Mouse (Mus musculus) lung, adult 2 months (tissue): ENCODE measurements around the gene Arhgef7. TPM values are rescaled to one million over a fixed set of nuclear protein-coding genes. Genes with fewer than 3 reads are reported as not detected.
A peak's percentile ranks its signal among the peaks of the same experiment; 100 is the strongest.

Source experiments
- DNase-seq: peaks from one replicate; pipeline ENCODE4 v3.0.0; 2022
- H3K4me1 ChIP-seq: fragments of 200-500 bp; 2 replicates; pipeline ENCODE4 v1.6.1; 2011; ENCODE audit warnings: low read length; ENCODE audit not compliant: control insufficient read depth, insufficient read depth
- H3K4me3 ChIP-seq: fragments of 200-500 bp; replicated peaks from 2 replicates; pipeline ENCODE3; 2011; ENCODE audit warnings: low read depth, mild to moderate bottlenecking, control low read depth, low read length; ENCODE audit errors: extremely low read depth
- CTCF ChIP-seq: fragments of 200-500 bp; IDR thresholded peaks from 2 replicates; pipeline ENCODE4 v1.5.1; 2011; ENCODE audit warnings: mild to moderate bottlenecking, low read length, control low read depth; ENCODE audit not compliant: insufficient read depth
- POLR2A ChIP-seq: fragments of 200-500 bp; IDR thresholded peaks from 2 replicates; pipeline ENCODE4 v1.6.1; 2011; ENCODE audit warnings: low read depth, mild to moderate bottlenecking, control low read depth, low read length, borderline replicate concordance; ENCODE audit errors: extremely low read depth
- WGBS: fragments of 180-500 bp; shearing (Covaris S2); methylation state at CpG from one replicate; pipeline ENCODE4 v1.1.7; 2018; 5-methylcytosine and 5-hydroxymethylcytosine counted together
- polyA plus RNA-seq: library from polyadenylated mRNA; depleted of rRNA; stranded (reverse); fragments of >200 nt; gene quantifications from 2 replicates; pipeline ENCODE4 v1.2.3, GENCODE M21; 2012; rRNA removed

Arhgef7 gene
- 50.9 and 56.2 TPM in 2 replicates for polyA plus RNA-seq

DNA sequence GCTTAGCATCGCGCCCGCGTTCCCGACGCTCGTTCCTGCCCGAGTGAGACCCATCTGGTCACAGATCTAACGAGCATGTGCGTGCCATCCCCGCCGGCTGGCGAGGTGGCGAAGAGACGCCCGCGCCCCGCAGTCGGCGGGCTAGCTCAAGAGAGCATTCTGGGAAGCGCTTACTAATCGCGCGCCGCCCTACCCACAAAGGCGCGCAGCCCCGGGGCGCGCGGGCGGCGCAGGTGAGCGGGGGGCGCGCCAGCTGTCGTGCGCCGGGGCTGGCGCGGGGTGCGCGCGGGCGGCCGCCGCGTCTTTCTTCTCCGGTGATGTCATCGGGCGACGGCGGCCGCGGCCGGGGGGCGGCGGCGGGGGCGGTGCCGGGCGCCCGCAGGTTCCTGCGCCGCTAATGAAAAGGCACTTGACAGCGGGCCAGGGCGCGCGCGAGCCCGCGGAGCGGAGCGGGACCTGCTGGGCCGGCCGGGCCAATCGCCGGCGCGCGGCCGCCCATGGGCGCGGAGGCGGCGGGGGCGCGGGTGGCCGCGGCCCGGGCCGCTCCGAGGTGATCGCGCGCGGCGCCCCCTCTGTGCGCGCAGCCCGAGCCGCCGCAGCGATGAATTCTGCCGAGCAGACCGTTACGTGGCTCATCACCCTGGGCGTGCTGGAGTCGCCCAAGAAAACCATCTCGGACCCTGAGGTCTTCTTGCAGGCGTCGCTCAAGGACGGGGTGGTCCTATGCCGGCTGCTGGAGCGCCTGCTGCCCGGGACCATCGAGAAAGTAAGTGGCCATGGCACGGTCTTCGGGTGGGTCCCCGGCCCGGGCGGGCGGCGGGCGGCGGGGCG lies at the start of gene Arhgef7:
Gene Arhgef7, plus strand, starts transcription at position 71 of the 831 bp plus-strand sequence.
- peak within 1 kb of the TSS; percentile 65 for H3K4me3 ChIP-seq
- TF ChIP-seq CTCF = no peak
- TF ChIP-seq POLR2A = no peak
- no peak for DNase-seq
- H3K4me1 ChIP-seq = no peaks in the 10 kb centered on the region
- under 1% methylated on average over 124 of the region's 127 CpGs for WGBS

DNA sequence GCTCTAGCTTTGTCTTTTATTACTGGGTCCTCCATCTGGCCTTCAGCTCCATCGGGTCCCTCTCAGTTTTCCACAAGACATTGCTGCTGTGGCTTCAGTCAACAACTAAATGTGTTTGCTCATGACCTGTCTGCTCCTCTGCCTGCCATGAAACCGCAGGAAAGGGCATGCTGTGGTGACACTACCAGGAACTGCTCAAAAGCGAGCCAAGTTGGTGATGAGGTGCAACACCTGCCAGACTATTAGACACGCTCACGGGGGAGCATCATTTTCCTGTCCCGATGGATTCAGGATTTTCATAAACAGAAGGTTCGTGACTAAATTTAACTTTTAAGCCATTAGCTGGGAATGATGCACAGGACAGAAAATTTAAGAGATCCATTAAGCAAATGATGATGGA lies 43.0 kb upstream of the Arhgef7 start:
- no peaks in the 10 kb centered on the region for H3K4me1 ChIP-seq
- no peak for TF ChIP-seq POLR2A
- TF ChIP-seq CTCF = no peak
- no peak overlapping the region for H3K4me3 ChIP-seq
- 80% methylated on average over 7 of the region's 7 CpGs for WGBS
- DNase-seq = no peak

DNA sequence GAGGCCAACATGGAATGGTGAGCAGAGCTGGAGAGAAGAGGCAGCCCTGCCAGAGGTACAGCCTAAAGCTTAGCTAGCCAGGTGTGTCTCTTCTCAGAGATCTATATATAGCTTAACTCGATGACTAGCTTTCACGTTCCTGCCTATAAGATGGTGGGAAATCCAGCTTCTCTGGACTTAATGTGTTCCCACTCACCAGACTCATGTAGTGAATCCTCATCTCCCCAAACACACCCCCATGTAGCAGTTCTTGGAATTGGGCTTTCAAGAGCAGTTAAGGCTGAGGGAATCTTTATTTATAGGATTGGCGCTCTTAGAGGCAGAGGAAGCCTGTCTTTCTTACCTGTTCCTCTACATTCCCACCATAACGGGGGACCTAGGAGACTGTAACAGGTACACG lies 40.3 kb upstream of the Arhgef7 start:
- WGBS = 95% methylated on average over 5 of the region's 5 CpGs
- no peak for TF ChIP-seq POLR2A
- TF ChIP-seq CTCF = no peak
- no peak for DNase-seq
- Histone ChIP-seq H3K4me1 (no peaks in the 10 kb centered on the region), H3K4me3 (no peak overlapping the region)

DNA sequence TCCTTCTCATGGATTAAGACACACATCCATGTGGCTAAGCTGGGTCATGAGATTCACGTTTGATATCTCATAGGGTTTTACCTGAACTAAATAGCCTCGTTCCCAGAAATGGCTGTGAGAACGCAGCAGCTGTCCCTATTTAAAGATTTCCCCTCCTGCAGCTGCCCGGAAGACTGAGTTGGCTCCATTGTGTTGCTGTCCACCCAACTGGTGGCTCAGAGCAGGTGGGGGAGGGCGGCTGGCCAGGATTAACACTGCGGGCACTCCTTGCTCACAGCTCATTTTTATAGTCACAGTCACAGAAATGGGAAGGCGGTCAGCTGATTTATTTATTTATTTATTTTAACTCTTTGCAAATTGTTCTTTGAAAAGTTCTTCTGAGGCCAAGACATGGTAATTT lies 37.6 kb upstream of the Arhgef7 start:
- DNase-seq = no peak
- no peak overlapping the region for H3K4me3 ChIP-seq
- TF ChIP-seq CTCF (no peak), POLR2A (no peak)
- H3K4me1 ChIP-seq = no peaks in the 10 kb centered on the region
- 46% methylated on average over 7 of the region's 7 CpGs for WGBS

DNA sequence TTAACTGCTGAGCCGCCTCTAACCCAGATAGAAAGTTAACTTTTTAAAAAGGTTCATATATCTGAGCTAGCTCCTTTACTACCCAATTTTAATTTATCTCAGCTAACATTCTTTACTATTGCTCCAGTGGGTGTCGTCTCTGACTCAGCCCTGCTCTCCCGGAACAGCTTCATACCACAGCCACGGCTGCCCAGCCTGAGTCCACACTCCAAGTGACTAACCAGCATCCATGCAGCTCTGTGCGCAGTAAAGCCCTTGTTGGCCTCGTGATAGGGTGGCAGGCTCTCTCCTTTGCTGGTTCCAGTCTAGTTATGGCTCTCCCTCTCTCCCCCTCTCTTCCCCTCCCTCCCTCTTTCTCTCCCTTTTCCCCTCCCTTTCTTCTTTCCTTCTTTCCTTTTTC lies 36.2 kb upstream of the Arhgef7 start:
- no peak for DNase-seq
- H3K4me3 ChIP-seq = no peak overlapping the region
- WGBS = 76% methylated on average over 6 of the region's 6 CpGs
- H3K4me1 ChIP-seq = no peaks in the 10 kb centered on the region
- TF ChIP-seq POLR2A = no peak
- no peak for TF ChIP-seq CTCF

DNA sequence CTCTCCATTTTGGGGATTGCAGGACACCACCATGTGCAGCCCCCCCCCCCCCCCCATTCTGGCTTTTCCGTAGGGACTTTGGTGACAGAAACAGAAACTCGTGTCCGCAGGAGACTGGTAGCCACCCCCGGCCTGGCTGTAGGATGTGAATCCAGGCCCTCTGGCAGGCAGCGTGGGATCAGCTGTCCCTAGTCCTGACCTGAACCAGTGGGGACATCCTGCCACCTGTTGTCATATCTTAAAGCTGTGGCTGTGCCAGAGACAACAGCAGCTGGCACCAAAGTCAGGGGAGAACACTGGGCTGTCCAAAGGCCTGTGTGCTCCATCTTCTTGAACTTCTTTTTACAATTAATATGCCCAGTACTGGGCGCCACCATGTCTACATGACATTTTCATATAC lies 35.8 kb upstream of the Arhgef7 start:
- 84% methylated on average over 6 of the region's 6 CpGs for WGBS
- no peak for DNase-seq
- Histone ChIP-seq H3K4me1 (no peaks in the 10 kb centered on the region), H3K4me3 (no peak overlapping the region)
- TF ChIP-seq POLR2A (no peak), CTCF (no peak)

DNA sequence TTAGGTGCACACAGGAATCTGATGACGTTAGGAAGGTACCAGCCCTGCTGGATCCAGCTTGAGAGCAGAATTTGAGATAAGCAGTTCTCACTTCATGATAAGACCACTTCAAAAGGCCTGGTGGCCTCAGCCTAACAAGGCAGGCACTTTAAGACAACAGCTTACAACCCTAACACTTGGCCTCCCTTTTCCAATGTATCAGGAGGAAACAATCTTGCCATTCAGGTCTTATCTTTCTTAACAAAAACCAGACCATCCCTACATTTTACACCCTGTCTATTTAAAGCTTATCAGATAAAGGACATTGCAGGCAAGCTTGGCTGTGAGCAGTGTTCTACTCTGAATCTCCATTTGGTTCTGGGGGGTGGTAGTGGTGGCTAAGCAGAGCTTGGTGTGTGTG lies 35.1 kb upstream of the Arhgef7 start:
- no peak for TF ChIP-seq CTCF
- no peak for TF ChIP-seq POLR2A
- Histone ChIP-seq H3K4me3 (no peak overlapping the region), H3K4me1 (no peaks in the 10 kb centered on the region)
- WGBS = 45% methylated on average over 1 of the region's 1 CpGs
- DNase-seq = no peak

DNA sequence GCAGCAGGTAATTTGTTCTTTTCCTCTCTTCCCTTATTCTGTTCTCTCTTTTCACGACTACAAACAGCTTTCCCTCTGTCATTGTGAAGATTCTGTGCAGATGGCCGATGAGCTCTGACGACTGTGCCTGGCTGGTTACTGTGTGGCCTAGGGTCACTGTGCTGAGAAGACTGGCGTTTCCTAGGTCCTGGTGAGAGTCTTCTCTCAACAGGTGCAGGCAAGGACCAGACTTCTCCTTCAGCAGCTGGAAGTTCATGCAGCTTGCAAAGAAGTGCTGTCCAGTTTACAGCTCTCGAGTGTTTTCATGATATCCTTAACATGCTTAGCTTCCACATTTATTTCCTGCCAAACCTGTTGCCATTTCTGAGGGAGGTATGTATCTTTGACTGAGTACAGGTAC lies 33.5 kb upstream of the Arhgef7 start:
- no peak overlapping the region for H3K4me3 ChIP-seq
- WGBS = 65% methylated on average over 5 of the region's 5 CpGs
- H3K4me1 ChIP-seq = no peaks in the 10 kb centered on the region
- TF ChIP-seq POLR2A (no peak), CTCF (no peak)
- DNase-seq = no peak

DNA sequence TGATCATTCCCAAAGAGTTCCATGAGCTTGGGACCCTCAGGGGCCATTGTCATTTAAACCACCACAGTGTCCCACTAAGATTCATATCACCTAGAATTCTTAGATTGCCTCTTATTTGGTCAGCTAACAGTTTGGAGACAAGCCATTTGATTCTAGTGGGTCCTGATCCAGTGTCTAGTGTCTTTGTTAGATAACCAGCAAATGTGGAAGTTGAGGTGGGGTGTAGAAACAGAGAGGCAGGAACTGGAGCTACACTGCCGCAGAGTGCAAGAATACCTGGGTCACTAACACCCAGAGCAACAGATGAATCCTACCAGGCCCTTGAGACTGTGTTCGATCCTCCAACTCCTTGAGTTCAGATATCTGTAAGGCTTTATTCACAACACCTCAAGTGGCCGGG lies 31.3 kb upstream of the Arhgef7 start:
- WGBS = 85% methylated on average over 3 of the region's 3 CpGs
- TF ChIP-seq CTCF (no peak), POLR2A (no peak)
- H3K4me3 ChIP-seq = no peak overlapping the region
- DNase-seq = no peak
- no peaks in the 10 kb centered on the region; the same call in 1 of the 2 replicates for H3K4me1 ChIP-seq

DNA sequence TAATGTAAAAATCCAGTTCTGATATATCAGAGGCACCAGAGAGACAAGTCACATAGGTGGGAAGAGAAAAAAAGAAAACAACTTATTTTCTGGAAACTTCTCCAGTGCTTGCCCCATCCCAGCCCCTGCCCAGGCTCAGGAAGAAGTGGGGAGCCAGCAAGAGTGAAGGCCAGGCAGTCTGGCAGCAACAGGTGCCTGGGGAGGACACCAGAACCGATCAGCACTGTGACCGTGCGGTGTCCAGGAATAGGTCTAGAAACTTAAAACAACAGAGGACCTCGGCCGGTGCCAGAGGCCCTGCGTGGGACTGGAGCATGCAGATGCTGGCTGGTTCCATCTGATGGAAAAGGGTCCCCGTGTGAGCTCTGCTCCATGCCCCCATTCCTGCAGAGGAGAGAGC lies 30.1 kb upstream of the Arhgef7 start:
- no peaks in the 10 kb centered on the region; the same call in 1 of the 2 replicates for H3K4me1 ChIP-seq
- 85% methylated on average over 7 of the region's 7 CpGs for WGBS
- H3K4me3 ChIP-seq = no peak overlapping the region
- no peak for TF ChIP-seq POLR2A
- no peak for TF ChIP-seq CTCF
- DNase-seq = no peak
